Mouse (Mus musculus): ENCODE results near the gene Ltbr. TPM values are rescaled to one million over a fixed set of nuclear protein-coding genes. Genes with fewer than 3 reads are reported as not detected.

The Ltbr gene
- not detected for polyA plus RNA-seq (2017; shearing (Covaris generic))

GRCm38 (mm10) chr6:125313546-125314230 is at the start of gene Ltbr:
Gene Ltbr, minus strand, starts transcription at chr6:125313885.

DNA sequence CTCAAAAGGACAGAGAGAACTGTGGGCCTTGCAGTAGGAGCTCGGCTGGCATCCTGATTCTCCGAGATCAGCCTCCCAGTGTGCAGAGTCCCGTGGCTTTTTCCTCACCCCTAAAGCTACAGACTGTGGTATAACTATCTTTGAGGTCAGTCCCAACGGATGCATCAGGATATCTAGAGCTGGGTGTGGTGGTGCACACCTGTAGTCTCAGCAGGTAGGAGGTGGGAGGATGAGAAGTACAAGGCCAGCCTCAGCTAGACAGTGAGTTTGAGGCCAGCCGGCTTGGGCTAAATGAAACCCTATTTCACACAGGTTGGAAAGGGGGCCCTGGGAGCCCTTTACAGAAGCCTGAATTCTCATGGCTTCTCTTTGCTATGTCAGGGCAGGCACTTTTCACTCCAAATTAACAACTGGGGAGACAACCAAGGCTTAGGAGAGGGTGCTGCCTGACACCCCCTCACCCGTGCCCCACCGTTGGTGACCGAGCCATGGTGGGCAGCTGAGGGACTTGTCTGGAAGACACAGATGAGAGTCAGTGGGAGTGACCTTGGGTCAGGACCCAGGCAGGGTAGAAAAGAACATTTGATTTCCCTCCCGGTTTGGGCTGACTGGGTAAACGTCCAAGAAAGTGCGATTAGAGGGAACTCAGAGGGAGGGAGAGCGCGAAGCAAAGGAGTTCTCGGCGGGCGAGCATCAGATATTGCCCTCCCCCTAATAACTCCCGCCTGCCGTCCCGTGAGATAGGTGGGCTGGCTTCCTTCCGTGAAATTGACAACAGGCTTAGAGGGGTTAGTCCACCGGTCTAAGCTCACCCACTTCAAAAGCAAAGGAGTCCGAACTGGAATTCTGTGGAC is 35.3 kb upstream of the Ltbr start, which contains the start of gene Tnfrsf1a:
Gene Tnfrsf1a, plus strand, starts transcription at position 642 of the 854 bp plus-strand sequence.

DNA sequence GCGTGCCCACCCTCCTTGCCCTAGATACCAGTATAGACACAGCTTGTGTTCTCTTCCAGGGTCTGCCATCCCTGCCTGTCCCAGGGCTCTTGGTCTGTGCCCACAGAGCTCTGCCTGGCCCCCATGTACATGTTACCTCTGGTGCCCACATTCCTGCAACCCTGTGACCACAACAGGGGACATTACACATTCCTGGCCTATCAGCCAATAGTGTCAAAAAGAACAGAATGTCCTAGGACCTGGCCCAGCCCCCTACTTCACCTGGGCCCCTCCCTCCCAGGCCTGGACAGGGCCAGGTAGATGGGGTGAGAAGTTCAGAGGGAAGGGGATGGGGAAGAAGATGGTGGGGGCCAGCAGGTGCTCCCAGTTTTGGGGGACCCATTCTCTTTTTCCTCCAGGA is 6.6 kb upstream of the Ltbr start, which contains the start of gene Scnn1a:
Gene Scnn1a, plus strand, starts transcription at position 337 of the 400 bp plus-strand sequence.

DNA sequence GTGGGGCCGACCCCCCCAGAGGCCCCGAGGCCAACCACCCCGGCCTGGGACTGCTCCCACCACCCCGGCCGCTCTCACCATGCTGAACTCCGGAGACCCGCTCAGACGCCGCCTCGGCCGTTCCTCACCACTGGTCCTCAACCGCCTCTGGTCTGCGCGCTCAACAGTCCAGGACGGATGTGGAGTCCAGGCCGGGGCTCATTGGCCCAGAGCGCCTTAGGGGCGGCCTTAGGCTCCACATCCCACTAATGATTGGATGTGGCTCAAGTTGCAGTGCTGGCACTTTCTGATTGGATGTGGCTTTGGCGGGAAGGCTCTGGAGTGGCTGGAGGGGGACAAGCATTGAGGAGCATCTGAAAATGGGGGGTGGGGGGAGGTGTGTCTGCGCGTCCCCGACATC is 27.8 kb downstream of the Ltbr start, which contains the start of gene Tuba3a:
Gene Tuba3a, minus strand, starts transcription at position 153 of the 400 bp plus-strand sequence.

Other genes with a start within 250 kb of the Ltbr start
- 10.5 TPM for gene Lpar5, start 246.0 kb downstream of the Ltbr start, polyA plus RNA-seq (2017; shearing (Covaris generic))
- gene Chd4, start 217.9 kb downstream of the Ltbr start, polyA plus RNA-seq (2017; shearing (Covaris generic)) = 52.2 TPM
- gene Nop2, start 182.0 kb downstream of the Ltbr start, polyA plus RNA-seq (2017; shearing (Covaris generic)) = 26.2 TPM
- 17.8 TPM for gene Iffo1, start 168.6 kb downstream of the Ltbr start, polyA plus RNA-seq (2017; shearing (Covaris generic))
- gene Gapdh, start 147.4 kb downstream of the Ltbr start, polyA plus RNA-seq (2017; shearing (Covaris generic)) = 398 TPM
- 19.4 TPM for gene Ncapd2, start 122.2 kb downstream of the Ltbr start, polyA plus RNA-seq (2017; shearing (Covaris generic))
- 47.7 TPM for gene Mrpl51, start 122.1 kb downstream of the Ltbr start, polyA plus RNA-seq (2017; shearing (Covaris generic))
- 39.1 TPM for gene Vamp1, start 98.3 kb downstream of the Ltbr start, polyA plus RNA-seq (2017; shearing (Covaris generic))
- gene Tapbpl, start 82.0 kb downstream of the Ltbr start, polyA plus RNA-seq (2017; shearing (Covaris generic)) = 85.2 TPM
- gene Cd27, start 76.9 kb downstream of the Ltbr start, polyA plus RNA-seq (2017; shearing (Covaris generic)) = 391 TPM
- 1.7 TPM for gene Tuba3a, start 27.8 kb downstream of the Ltbr start, polyA plus RNA-seq (2017; shearing (Covaris generic))
- gene Scnn1a, start 6.8 kb upstream of the Ltbr start, polyA plus RNA-seq (2017; shearing (Covaris generic)) = 0.10 TPM
- gene Tnfrsf1a, start 35.5 kb upstream of the Ltbr start, polyA plus RNA-seq (2017; shearing (Covaris generic)) = 33.9 TPM
- not detected for gene Plekhg6, start 66.9 kb upstream of the Ltbr start, polyA plus RNA-seq (2017; shearing (Covaris generic))
- 209 TPM for gene Cd9, start 180.9 kb upstream of the Ltbr start, polyA plus RNA-seq (2017; shearing (Covaris generic))
- gene Vwf, start 232.9 kb upstream of the Ltbr start, polyA plus RNA-seq (2017; shearing (Covaris generic)) = 0.17 TPM

Data from effector memory CD4-positive, alpha-beta T cell, adult 5 months (primary cell).